ENCODE assay signal across 9 mouse cellular contexts in the genomic region with DNA sequence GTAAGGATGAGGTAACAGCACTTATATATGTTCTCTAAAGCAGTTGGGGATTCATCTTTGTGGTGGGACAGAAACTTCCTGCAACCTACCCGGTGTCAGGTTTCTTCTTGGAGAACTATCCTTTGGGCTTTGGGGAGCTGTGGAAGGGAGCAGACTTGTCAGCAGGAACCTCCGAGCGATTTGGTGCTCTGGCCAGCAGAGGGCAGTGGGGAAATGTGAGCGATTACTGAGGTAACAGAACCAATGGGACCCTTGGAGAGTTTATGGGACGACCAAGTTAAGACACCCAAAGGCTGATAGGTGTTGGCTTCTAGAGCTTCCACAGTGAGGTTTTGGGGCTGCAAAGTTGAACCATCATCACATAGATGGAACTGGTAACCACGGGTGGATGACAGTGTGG.
DNase-seq lines count a peak whose midpoint lies in the region; ATAC-seq and TF ChIP-seq lines count a peak whose summit lies in the region.
"Had no signal": no experiment of that assay in that cellular context is flagged by ENCODE, and none has a peak within 500 bp of the region (broad histone marks: within the 10 kb centered on the region; RNA-seq: fewer than 3 reads in every experiment).

No protein-coding gene starts in this region.

- no peak overlapping the region for H3K4me3 ChIP-seq in ES-E14 (ENCODE audit: insufficient read depth in 1 of 2, low read depth in 1 of 2, low read length in 2 of 2, poor library complexity in 1 of 2, severe bottlenecking in 1 of 2)
- no peak overlapping the region for H3K4me3 ChIP-seq in lung, embryonic 14.5 days (ENCODE audit: low read depth, low read length)
- H3K4me3 ChIP-seq: heart, embryonic 13.5 days had no signal

- no peak overlapping the region for H3K27ac ChIP-seq in ES-E14 (ENCODE audit: insufficient read depth, low read depth, low read length, poor library complexity, severe bottlenecking)
- no peak overlapping the region for H3K27ac ChIP-seq in lung, embryonic 14.5 days (ENCODE audit: low read depth)
- H3K27ac ChIP-seq: heart, embryonic 13.5 days had no signal

- in situ Hi-C loops in ES-E14 (cut with MboI; ENCODE audit: low sequenced_read_pairs in 2 of 2, unreplicated experiment in 2 of 2): no loop called here

- H3K9me3 ChIP-seq in ES-E14 (ENCODE audit: control insufficient read depth, insufficient read depth, low read depth, low read length): no peaks in the 10 kb centered on the region
- no peaks in the 10 kb centered on the region for H3K9me3 ChIP-seq in lung, embryonic 14.5 days (ENCODE audit: low read depth, low read length)
- H3K9me3 ChIP-seq: heart, embryonic 13.5 days had no signal

- H3K4me2 ChIP-seq in lung, embryonic 14.5 days: no peak overlapping the region
- H3K4me2 ChIP-seq: heart, embryonic 13.5 days had no signal

- WGBS in lung, embryonic 14.5 days: 14% methylated on average over 6 of the region's 6 CpGs

- no peaks in the 10 kb centered on the region for H3K27me3 ChIP-seq in lung, embryonic 14.5 days (ENCODE audit: insufficient read depth, low read length)
- H3K27me3 ChIP-seq: heart, embryonic 13.5 days had no signal

- no peak overlapping the region for H3K9ac ChIP-seq in ES-E14 (ENCODE audit: insufficient read depth, low read depth, low read length, poor library complexity, severe bottlenecking)
- no peak overlapping the region for H3K9ac ChIP-seq in lung, embryonic 14.5 days
- H3K9ac ChIP-seq: heart, embryonic 13.5 days had no signal

- TF ChIP-seq CTCF in lung, embryonic 14.5 days (IDR thresholded peaks at IDR 0.05; ENCODE audit: low read depth): peak; percentile 76

- no peaks in the 10 kb centered on the region for H3K4me1 ChIP-seq in ES-E14 (ENCODE audit: control insufficient read depth in 2 of 2, insufficient read depth in 2 of 2, low read length in 2 of 2, poor library complexity in 1 of 2)
- H3K4me1 ChIP-seq in lung, embryonic 14.5 days (ENCODE audit: insufficient read depth): no peaks in the 10 kb centered on the region
- H3K4me1 ChIP-seq: heart, embryonic 13.5 days had no signal

- H3K36me3 ChIP-seq in ES-E14 (ENCODE audit: control insufficient read depth, insufficient read depth, low read length, poor library complexity, severe bottlenecking): no peaks in the 10 kb centered on the region
- no peaks in the 10 kb centered on the region for H3K36me3 ChIP-seq in lung, embryonic 14.5 days (ENCODE audit: insufficient read depth)
- H3K36me3 ChIP-seq: heart, embryonic 13.5 days had no signal

- DNase-seq in A20 (ENCODE audit: low read depth, low spot score) (peak; percentile 51), ES-E14 (ENCODE audit: low read depth, low spot score) (peak; percentile 56)
- peak; percentile 22 for DNase-seq in cerebellum, adult 11-12 months
- peak; percentile 13 to 83 for DNase-seq in frontal cortex, adult 2 months (ENCODE audit: extremely low spot score in 1 of 2, low spot score in 1 of 2)
- DNase-seq in kidney, postnatal 36 days: peak; percentile 29 to 78
- peak; percentile 84 for DNase-seq in lung, embryonic 14.5 days
- peak; percentile 63 for DNase-seq in right cerebral cortex, postnatal 14 days

- ATAC-seq in lung, embryonic 14.5 days (ENCODE audit: insufficient read depth): peak; percentile 71; the same call in 1 of the 2 replicates
- ATAC-seq in inflammation-experienced regulatory T-cells, adult 6 months: no peak

TF ChIP-seq in ES-E14, 5 proteins besides CTCF, POLR2A, EP300 and RAD21:
- TF ChIP-seq ZC3H11A (IDR thresholded peaks at IDR 0.05; ENCODE audit: borderline replicate concordance, low read depth, low read length) (peak; percentile 48), ZNF384 (IDR thresholded peaks at IDR 0.05; ENCODE audit: low read depth, low read length) (no peak)

Comparison
In these comparisons a context has a peak if more than half of its experiments do, and no peak if none do; other contexts are left out.
1. DNase-seq: peak in every context shown above with its lines; median percentile 84 in lung, embryonic 14.5 days; 63 in right cerebral cortex, postnatal 14 days; 56 in ES-E14; 54 in kidney, postnatal 36 days; 51 in A20; 48 in frontal cortex, adult 2 months; 22 in cerebellum, adult 11-12 months.